ENCODE assay signal across 11 mouse cellular contexts in the genomic region with DNA sequence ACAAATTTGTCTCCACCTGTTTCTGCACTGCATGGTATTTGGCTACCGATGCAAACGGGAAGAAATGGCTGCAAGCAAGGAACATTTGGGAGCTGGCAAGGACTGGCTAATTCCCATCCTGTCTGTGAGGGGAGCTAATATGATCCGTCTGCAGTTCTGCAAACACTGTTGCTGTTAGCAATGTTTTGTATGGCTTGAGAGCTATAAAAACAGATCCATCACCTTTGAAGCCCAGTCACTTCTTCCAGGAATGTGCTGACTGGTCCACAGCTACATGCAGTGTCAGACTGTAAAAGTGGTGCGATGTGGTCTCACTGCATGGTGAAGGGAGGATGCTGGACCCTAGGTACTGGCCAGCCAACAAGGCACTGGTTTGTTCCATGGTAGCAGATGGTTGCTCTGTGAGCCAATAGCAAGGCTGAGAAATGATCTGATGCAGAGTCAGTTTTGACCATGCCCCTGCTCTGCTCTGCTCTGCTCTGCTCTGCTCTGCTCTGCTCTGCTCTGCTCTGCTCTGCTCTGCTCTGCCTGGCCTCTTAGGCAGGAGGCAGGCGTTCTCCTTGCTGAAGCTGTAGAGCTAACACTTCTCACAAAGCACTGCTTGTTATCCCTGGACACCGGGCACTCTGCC. TPM values are rescaled to one million over a fixed set of nuclear protein-coding genes. Genes with fewer than 3 reads are reported as not detected.
DNase-seq lines count a peak whose midpoint lies in the region; ATAC-seq and TF ChIP-seq lines count a peak whose summit lies in the region.
"Had no signal": no experiment of that assay in that cellular context is flagged by ENCODE, and none has a peak within 500 bp of the region (broad histone marks: within the 10 kb centered on the region; RNA-seq: fewer than 3 reads in every experiment).

No protein-coding gene starts in this region.

- DNase-seq in heart, postnatal 0 days (ENCODE audit: low spot score), result no peak
- DNase-seq in heart, postnatal 36 days, result no peak
- peak; percentile 35 for DNase-seq in NIH3T3 (ENCODE audit: low read depth)
- DNase-seq in cerebellum, adult 9-10 months, result peak; percentile 44
- DNase-seq in layer of hippocampus, adult 9-11 months, result peak; percentile 39
- DNase-seq in retina, embryonic 14.5 days (ENCODE audit: low spot score), result no peak
- DNase-seq in lung, postnatal 10 days, result no peak
- DNase-seq: thymus, adult 2 months had no signal

- H3K9me3 ChIP-seq in heart, postnatal 0 days (replicated peaks; ENCODE audit: control insufficient read depth, low read length), result no peaks in the 10 kb centered on the region

- H3K9ac ChIP-seq in heart, postnatal 0 days (replicated peaks; ENCODE audit: low read depth, low read length), result no peak overlapping the region

- intact Hi-C loops in heart, postnatal 36 days (cut with DNase I), result no loop called here

- TF ChIP-seq CTCF in heart, postnatal 0 days (IDR thresholded peaks at IDR 0.05; ENCODE audit: low read depth), result no peak

- no peaks in the 10 kb centered on the region for H3K27me3 ChIP-seq in heart, postnatal 0 days (ENCODE audit: control insufficient read depth, insufficient read depth, low read length)
- H3K27me3 ChIP-seq: CH12.LX had no signal

- no peaks in the 10 kb centered on the region for H3K36me3 ChIP-seq in heart, postnatal 0 days (replicated peaks; ENCODE audit: control insufficient read depth, insufficient read depth, low read length)

- no peak overlapping the region for H3K4me2 ChIP-seq in heart, postnatal 0 days (ENCODE audit: low read depth, low read length)

- H3K4me3 ChIP-seq in heart, postnatal 0 days (ENCODE audit: low read depth, low read length), result no peak overlapping the region

- 0 out of 2 replicates have a peak overlapping the region, but pooled peaks have one; percentile 1 for H3K27ac ChIP-seq in heart, postnatal 0 days (ENCODE audit: low read depth)
- H3K27ac ChIP-seq: macrophage had no signal

- TF ChIP-seq EP300 in heart, postnatal 0 days (IDR thresholded peaks at IDR 0.05; ENCODE audit: low read depth), result no peak

- H3K4me1 ChIP-seq in heart, postnatal 0 days (ENCODE audit: control insufficient read depth, insufficient read depth), result no peaks in the 10 kb centered on the region

- 47% methylated on average over 6 of the region's 6 CpGs for whole genome bisulfite sequencing in heart, postnatal 0 days

- peak; percentile 39 for ATAC-seq in heart, postnatal 0 days (ENCODE audit: insufficient read depth, low read depth)
- no peak for ATAC-seq in inflammation-experienced regulatory T-cells, adult 6 months

RNA-seq across cellular contexts. Expression of gene Gm9833, which starts 5.9 kb away (rescaled TPM):
- total RNA-seq in heart, postnatal 0 days (2014; rRNA removed; ENCODE audit: low replicate concordance), result 0.08 and 0.23 TPM in 2 replicates
- polyA plus RNA-seq in heart, postnatal 0 days (2015; fragmentation: Nextera tagmentation; extraction: Ambion mirVana), result 0.74 and 0.75 TPM in 2 replicates
- 1 to 10 TPM in 1 of 2 experiments, under 1 TPM in 1; 0.41 to 1.1 TPM for total RNA-seq in heart, postnatal 36 days (2021)
- under 1 TPM in 1 of 3 experiments, not detected in 2; 0.24 TPM for polyA plus RNA-seq in inflammation-experienced regulatory T-cells, adult 6 months (2017; shearing (Covaris generic))
- total RNA-seq: CH12.LX had no signal

Comparison
In these comparisons a context has a peak if more than half of its experiments do, and no peak if none do; other contexts are left out.
1. DNase-seq: peak in NIH3T3 (single experiment), cerebellum, adult 9-10 months (single experiment) and layer of hippocampus, adult 9-11 months (single experiment); none in heart, postnatal 0 days (single experiment), heart, postnatal 36 days (0 of 2), retina, embryonic 14.5 days (single experiment) and lung, postnatal 10 days (single experiment).